Mouse (Mus musculus): Measurements from ENCODE around the gene Bnip2. TPM values are rescaled to one million over a fixed set of nuclear protein-coding genes. Genes with fewer than 3 reads are reported as not detected.
"Not testable (repeated sequence)": the region's sequence is repeated elsewhere in the genome, so short reads cannot be mapped to it uniquely, and the experiment has no call there.

Bnip2 gene
- polyA plus RNA-seq, 1 experiment from 2014 or later: 120 TPM

DNA sequence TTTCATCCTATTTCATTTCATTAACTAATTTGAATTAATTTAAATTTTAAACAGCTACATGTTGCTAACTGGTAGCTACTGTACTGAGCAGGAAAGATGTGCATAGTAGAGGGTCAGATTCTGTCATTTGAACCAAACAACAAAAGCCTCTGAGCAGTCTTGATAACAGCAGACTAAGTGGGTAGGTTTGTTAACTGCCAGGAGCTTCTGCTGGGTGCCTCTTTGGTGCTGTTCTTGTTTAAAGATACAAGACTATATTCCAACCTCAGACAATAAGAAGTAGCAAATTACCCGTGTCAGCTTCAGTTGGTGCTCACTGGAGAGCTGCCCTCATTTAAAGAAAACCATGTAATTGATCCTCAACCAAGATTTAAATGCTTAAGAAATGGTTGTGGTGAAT lies 32.3 kb downstream of the Bnip2 start:
- no peak for ATAC-seq (ENCODE audit: low read depth)
- no peaks in the 10 kb centered on the region for H3K27me3 ChIP-seq (ENCODE audit: control insufficient read depth, insufficient read depth, low read depth, low read length)
- H3K36me3 ChIP-seq (ENCODE audit: control insufficient read depth, insufficient read depth, low read length): peaks cover 9% of the 10 kb centered on the region; the same call in 1 of the 2 replicates
- 64% methylated on average over 1 of the region's 1 CpGs for WGBS
- no peak overlapping the region for H3K9ac ChIP-seq (ENCODE audit: low read length)
- no peak overlapping the region for H3K27ac ChIP-seq (ENCODE audit: low read length)
- no peak overlapping the region for H3K4me3 ChIP-seq (ENCODE audit: low read length)
- no peaks in the 10 kb centered on the region for H3K4me1 ChIP-seq (replicated peaks; ENCODE audit: control insufficient read depth, insufficient read depth, low read length)
- H3K9me3 ChIP-seq (ENCODE audit: control insufficient read depth, low read length): no peaks in the 10 kb centered on the region
- H3K4me2 ChIP-seq (ENCODE audit: low read depth, low read length): no peak overlapping the region

DNA sequence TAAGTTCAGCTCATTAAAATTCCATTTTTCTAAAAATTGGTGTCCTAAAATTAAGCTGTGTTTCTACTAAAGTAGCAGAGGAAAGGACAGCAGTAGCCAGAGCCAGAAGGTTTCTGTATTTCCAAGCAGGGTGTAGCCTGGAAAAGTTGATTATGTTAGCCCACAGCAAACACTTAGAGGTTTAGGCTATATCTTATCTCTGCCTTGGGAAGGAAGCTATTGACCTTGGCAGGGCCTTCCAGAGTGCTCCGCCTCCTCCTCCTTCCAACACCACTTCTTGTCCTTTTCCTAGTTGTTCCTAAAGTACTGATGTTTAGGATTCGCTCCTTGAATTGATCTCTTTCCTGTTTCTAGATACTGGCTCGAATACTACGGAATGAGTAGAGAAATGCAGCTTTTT lies 32.8 kb downstream of the Bnip2 start:
- Histone ChIP-seq H3K36me3 (ENCODE audit: control insufficient read depth, insufficient read depth, low read length) (peaks cover 9% of the 10 kb centered on the region; the same call in 1 of the 2 replicates), H3K9ac (ENCODE audit: low read length) (no peak overlapping the region), H3K27ac (ENCODE audit: low read length) (no peak overlapping the region), H3K4me1 (replicated peaks; ENCODE audit: control insufficient read depth, insufficient read depth, low read length) (no peaks in the 10 kb centered on the region), H3K27me3 (ENCODE audit: control insufficient read depth, insufficient read depth, low read depth, low read length) (no peaks in the 10 kb centered on the region), H3K9me3 (ENCODE audit: control insufficient read depth, low read length) (no peaks in the 10 kb centered on the region), H3K4me3 (ENCODE audit: low read length) (no peak overlapping the region), H3K4me2 (ENCODE audit: low read depth, low read length) (no peak overlapping the region)
- ATAC-seq (ENCODE audit: low read depth): no peak
- WGBS: 43% methylated on average over 4 of the region's 4 CpGs

DNA sequence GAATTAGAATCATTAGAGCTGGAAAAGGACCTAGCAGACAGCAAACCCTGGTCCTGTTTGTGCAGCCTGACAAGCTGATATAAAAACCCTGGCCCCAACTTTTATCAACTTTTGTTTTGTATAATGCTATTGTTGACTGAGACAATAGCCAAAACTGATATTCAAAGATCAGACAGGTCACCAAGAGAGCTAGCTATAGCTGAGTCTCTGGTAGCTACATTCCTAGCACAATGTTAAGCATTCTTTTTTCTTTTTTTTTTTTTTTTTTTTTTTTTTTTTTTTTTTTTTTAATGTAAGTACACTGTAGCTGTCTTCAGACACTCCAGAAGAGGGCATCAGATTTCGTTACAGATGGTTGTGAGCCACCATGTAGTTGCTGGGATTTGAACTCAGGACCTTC lies 34.3 kb downstream of the Bnip2 start:
- 62% methylated on average over 1 of the region's 1 CpGs for WGBS
- not testable (repeated sequence) for H3K27ac ChIP-seq (ENCODE audit: low read length); ATAC-seq (ENCODE audit: low read depth)

DNA sequence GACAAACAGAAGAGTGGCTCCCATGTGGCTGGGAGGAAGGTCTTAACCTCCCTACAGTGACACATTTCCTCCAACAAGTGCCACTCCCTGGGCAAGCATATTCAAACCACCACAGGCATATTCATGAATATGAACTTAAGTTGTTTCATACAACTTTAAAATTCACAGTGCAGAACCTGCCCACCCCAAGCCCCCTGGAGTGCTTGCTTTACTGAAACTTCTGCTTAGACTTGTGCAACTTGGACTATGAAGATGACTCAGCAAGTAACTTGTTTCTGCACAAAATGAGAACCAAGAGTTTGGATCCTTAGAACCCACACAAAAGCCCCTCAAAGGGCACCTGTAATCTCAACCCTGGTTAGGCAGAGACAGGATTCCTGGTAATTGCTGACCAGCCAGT lies 35.4 kb downstream of the Bnip2 start:
- no peak overlapping the region for H3K9ac ChIP-seq (ENCODE audit: low read length)
- no peaks in the 10 kb centered on the region for H3K27me3 ChIP-seq (ENCODE audit: control insufficient read depth, insufficient read depth, low read depth, low read length)
- peaks cover 4% of the 10 kb centered on the region; the same call in 1 of the 2 replicates for H3K36me3 ChIP-seq (ENCODE audit: control insufficient read depth, insufficient read depth, low read length)
- no peak overlapping the region for H3K4me2 ChIP-seq (ENCODE audit: low read depth, low read length)
- ATAC-seq (ENCODE audit: low read depth): no peak
- H3K9me3 ChIP-seq (ENCODE audit: control insufficient read depth, low read length): no peaks in the 10 kb centered on the region
- H3K4me3 ChIP-seq (ENCODE audit: low read length): no peak overlapping the region
- H3K27ac ChIP-seq (ENCODE audit: low read length): no peak overlapping the region
- H3K4me1 ChIP-seq (replicated peaks; ENCODE audit: control insufficient read depth, insufficient read depth, low read length): no peaks in the 10 kb centered on the region

More for the DNA sequence above, 34.3 kb downstream of the Bnip2 start:
- H3K9ac ChIP-seq (ENCODE audit: low read length); H3K27me3 ChIP-seq (ENCODE audit: control insufficient read depth, insufficient read depth, low read depth, low read length); H3K4me1 ChIP-seq (replicated peaks; ENCODE audit: control insufficient read depth, insufficient read depth, low read length); H3K4me2 ChIP-seq (ENCODE audit: low read depth, low read length); H3K9me3 ChIP-seq (ENCODE audit: control insufficient read depth, low read length); H3K36me3 ChIP-seq (ENCODE audit: control insufficient read depth, insufficient read depth, low read length); H3K4me3 ChIP-seq (ENCODE audit: low read length): not testable (repeated sequence)

DNA sequence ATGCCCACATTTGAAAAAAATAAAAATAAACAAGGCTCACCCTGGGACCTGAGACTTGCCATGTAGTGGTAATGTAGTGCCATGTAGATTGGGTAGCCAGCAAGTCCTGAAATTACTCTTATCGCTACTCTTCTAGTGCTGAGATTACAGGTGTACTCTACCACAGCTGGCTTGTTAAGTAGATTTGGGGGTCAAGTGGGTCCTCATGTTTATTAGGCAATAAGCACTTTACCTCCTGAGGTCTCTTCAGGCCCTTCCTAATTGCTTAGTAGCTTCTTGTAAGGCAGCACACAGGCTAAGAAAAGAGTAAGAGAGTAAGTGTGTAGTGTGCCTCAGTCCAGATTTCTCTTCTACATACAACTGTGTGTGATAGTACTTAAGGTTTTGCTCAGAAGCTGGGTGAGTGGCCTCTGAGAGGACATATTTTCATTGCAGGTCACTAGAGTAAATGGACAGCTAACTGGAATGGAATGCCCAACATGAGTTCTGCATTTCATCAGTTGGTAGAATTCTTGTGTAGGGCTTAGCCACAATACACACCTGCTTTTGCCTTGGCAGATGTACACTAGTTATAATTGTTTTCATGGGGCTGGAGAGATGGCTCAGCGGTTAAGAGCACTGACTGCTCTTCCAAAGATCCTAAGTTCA lies 36.2 kb downstream of the Bnip2 start:
- H3K9ac ChIP-seq (ENCODE audit: low read length): no peak overlapping the region
- WGBS: 75% methylated on average over 2 of the region's 2 CpGs

DNA sequence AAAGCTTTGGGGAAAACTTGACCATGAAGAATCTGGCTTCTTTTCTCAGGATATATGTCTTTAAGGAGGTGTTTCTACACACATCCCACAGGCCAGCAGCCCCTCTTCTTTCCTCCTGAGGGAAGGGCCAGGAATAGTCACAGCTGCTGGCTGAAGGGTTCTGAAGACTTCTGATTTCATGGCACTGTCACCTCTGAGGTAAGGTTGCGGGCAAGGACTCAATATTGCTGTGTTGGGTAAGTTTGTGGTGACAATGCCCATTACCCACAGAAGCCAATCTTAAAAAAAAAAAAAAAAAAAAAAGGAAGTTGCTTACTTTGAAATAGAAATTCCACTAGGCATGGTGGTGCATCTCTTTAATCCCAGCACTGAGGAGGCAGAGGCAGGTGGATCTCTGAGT lies 42.9 kb downstream of the Bnip2 start:
- Histone ChIP-seq H3K4me3 (ENCODE audit: low read length) (no peak overlapping the region), H3K9me3 (ENCODE audit: control insufficient read depth, low read length) (no peaks in the 10 kb centered on the region), H3K4me1 (replicated peaks; ENCODE audit: control insufficient read depth, insufficient read depth, low read length) (0 out of 2 replicates have a peak, but pooled peaks cover 3% of the 10 kb centered on the region), H3K27me3 (ENCODE audit: control insufficient read depth, insufficient read depth, low read depth, low read length) (no peaks in the 10 kb centered on the region), H3K27ac (ENCODE audit: low read length) (no peak overlapping the region), H3K4me2 (ENCODE audit: low read depth, low read length) (no peak overlapping the region), H3K36me3 (ENCODE audit: control insufficient read depth, insufficient read depth, low read length) (no peaks in the 10 kb centered on the region), H3K9ac (ENCODE audit: low read length) (no peak overlapping the region)
- 93% methylated on average over 1 of the region's 1 CpGs for WGBS
- no peak for ATAC-seq (ENCODE audit: low read depth)

More for the DNA sequence above, 36.2 kb downstream of the Bnip2 start:
- Histone ChIP-seq H3K27me3 (ENCODE audit: control insufficient read depth, insufficient read depth, low read depth, low read length) (no peaks in the 10 kb centered on the region), H3K27ac (ENCODE audit: low read length) (no peak overlapping the region), H3K9me3 (ENCODE audit: control insufficient read depth, low read length) (no peaks in the 10 kb centered on the region), H3K4me3 (ENCODE audit: low read length) (no peak overlapping the region), H3K4me1 (replicated peaks; ENCODE audit: control insufficient read depth, insufficient read depth, low read length) (no peaks in the 10 kb centered on the region), H3K36me3 (ENCODE audit: control insufficient read depth, insufficient read depth, low read length) (0 out of 2 replicates have a peak, but pooled peaks cover 2% of the 10 kb centered on the region), H3K4me2 (ENCODE audit: low read depth, low read length) (no peak overlapping the region)
- no peak for ATAC-seq (ENCODE audit: low read depth)

DNA sequence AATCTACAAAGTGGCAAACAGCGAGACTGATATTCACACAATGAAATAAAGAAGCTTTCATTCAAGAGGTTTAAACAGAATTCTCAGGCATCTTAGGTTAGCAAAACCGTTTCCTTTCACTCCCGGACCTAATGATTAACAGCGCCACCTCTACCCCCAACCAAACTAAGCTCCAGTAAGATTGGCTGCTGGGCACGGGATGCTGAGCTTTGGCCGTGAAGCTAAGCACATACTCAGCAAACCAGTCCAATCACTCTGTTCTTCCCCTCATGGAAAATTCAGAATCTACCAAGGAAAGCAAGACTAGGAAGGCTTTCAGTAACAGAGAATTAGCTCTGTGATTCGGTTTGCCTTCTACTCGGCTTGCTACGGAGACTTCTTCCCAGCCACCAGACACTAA lies 43.8 kb downstream of the Bnip2 start:
- H3K4me2 ChIP-seq (ENCODE audit: low read depth, low read length): no peak overlapping the region
- 0 out of 2 replicates have a peak, but pooled peaks cover 3% of the 10 kb centered on the region for H3K4me1 ChIP-seq (replicated peaks; ENCODE audit: control insufficient read depth, insufficient read depth, low read length)
- no peaks in the 10 kb centered on the region for H3K36me3 ChIP-seq (ENCODE audit: control insufficient read depth, insufficient read depth, low read length)
- H3K27me3 ChIP-seq (ENCODE audit: control insufficient read depth, insufficient read depth, low read depth, low read length): no peaks in the 10 kb centered on the region
- no peaks in the 10 kb centered on the region for H3K9me3 ChIP-seq (ENCODE audit: control insufficient read depth, low read length)
- H3K9ac ChIP-seq (ENCODE audit: low read length): no peak overlapping the region
- 54% methylated on average over 9 of the region's 9 CpGs for WGBS
- H3K27ac ChIP-seq (ENCODE audit: low read length): no peak overlapping the region
- ATAC-seq (ENCODE audit: low read depth): no peak
- no peak overlapping the region for H3K4me3 ChIP-seq (ENCODE audit: low read length)

DNA sequence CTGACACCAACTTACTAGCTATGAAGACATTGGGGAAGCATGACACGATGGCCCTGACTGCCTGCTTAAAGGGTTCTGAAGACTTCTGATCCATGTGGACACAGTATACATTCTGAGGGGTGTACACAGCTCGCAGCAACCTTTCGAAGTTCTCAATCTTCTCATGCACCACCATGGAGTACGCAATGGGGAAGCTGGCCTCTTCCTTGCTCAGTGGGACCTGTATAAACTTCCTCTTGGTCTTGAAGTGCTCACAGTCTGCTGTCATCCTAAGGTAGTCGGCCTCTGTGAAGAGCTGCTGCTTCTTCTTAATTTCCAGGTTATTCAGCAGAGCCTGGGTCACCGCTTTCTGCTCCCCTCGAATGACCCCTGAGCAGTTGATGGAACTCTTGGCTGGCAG lies 45.4 kb downstream of the Bnip2 start:
- no peak overlapping the region for H3K4me2 ChIP-seq (ENCODE audit: low read depth, low read length)
- H3K27me3 ChIP-seq (ENCODE audit: control insufficient read depth, insufficient read depth, low read depth, low read length): no peaks in the 10 kb centered on the region
- H3K36me3 ChIP-seq (ENCODE audit: control insufficient read depth, insufficient read depth, low read length): no peaks in the 10 kb centered on the region
- no peak overlapping the region for H3K9ac ChIP-seq (ENCODE audit: low read length)
- H3K4me1 ChIP-seq (replicated peaks; ENCODE audit: control insufficient read depth, insufficient read depth, low read length): 0 out of 2 replicates have a peak, but pooled peaks cover 3% of the 10 kb centered on the region
- no peaks in the 10 kb centered on the region for H3K9me3 ChIP-seq (ENCODE audit: control insufficient read depth, low read length)
- H3K27ac ChIP-seq (ENCODE audit: low read length): no peak overlapping the region
- ATAC-seq (ENCODE audit: low read depth): no peak
- no peak overlapping the region for H3K4me3 ChIP-seq (ENCODE audit: low read length)
- 88% methylated on average over 7 of the region's 7 CpGs for WGBS

DNA sequence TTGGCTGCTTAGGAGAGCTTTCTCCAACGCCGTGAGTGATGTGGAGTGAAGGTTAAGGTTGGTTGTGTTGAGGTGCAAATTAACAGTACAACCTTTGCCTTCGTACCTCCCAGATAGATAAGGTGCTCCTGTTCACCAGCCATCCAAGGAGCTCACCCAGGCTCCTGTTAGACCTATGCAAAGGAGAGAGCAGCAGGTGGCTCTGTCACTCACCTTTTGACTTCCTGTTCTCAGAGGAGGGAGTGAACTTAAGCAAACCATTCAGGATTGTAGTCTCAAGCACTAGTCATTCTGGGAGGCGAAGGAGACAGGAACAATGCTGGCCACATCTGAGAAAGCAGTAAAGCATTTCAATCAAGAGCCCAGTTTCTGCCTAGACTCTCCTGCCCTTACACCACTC lies 47.4 kb downstream of the Bnip2 start:
- Histone ChIP-seq H3K9me3 (ENCODE audit: control insufficient read depth, low read length) (no peaks in the 10 kb centered on the region), H3K4me3 (ENCODE audit: low read length) (no peak overlapping the region), H3K4me2 (ENCODE audit: low read depth, low read length) (no peak overlapping the region), H3K4me1 (replicated peaks; ENCODE audit: control insufficient read depth, insufficient read depth, low read length) (0 out of 2 replicates have a peak, but pooled peaks cover 3% of the 10 kb centered on the region), H3K27ac (ENCODE audit: low read length) (no peak overlapping the region), H3K27me3 (ENCODE audit: control insufficient read depth, insufficient read depth, low read depth, low read length) (no peaks in the 10 kb centered on the region), H3K36me3 (ENCODE audit: control insufficient read depth, insufficient read depth, low read length) (no peaks in the 10 kb centered on the region), H3K9ac (ENCODE audit: low read length) (no peak overlapping the region)
- 50% methylated on average over 4 of the region's 4 CpGs for WGBS
- no peak for ATAC-seq (ENCODE audit: low read depth)

Measured in lung, embryonic 16.5 days (tissue).